21 mouse cellular contexts compared by ENCODE assay signal in the genomic region with DNA sequence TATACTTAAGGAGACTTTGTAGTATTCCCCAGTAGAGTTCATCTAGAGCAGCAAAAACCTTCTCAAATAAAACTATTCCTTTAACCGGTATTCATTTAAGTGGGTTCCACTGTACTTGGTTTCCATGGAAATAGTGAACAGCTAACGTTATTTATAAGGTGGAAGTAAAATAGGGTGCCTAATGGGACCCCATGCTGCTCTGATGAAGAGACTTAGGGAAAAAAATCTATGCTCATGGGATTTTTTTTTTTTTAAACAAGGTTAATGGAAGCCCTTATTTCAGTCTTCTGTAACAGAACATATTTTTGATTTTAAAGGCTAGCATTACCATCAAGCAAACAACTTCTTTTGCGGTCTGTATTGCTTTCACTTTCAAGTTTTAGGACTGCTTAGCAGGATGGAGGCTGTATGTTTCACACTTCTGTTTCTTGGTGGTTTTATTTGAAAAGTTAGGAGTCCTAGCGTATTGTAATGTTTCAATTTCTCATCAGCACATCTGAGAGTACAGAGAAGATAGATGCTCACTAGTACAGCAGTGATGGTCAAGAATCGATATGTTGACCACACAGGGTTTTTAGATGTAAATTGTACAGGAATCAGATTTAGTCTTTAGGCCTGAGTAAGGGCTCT.
A peak's percentile ranks its signal among the peaks of the same experiment; 100 is the strongest.
DNase-seq lines count a peak whose midpoint lies in the region; ATAC-seq lines count a peak whose summit lies in the region.
"Had no signal": no experiment of that assay in that cellular context is flagged by ENCODE, and none has a peak within 500 bp of the region (broad histone marks: within the 10 kb centered on the region; RNA-seq: fewer than 3 reads in every experiment).

No protein-coding gene starts in this region.

- peak; percentile 11 to 22 for DNase-seq in spleen, postnatal 36 days (ENCODE audit: low spot score in 2 of 2)
- DNase-seq in spleen, adult 12 weeks (ENCODE audit: low spot score), result no peak
- DNase-seq in T-cell, adult 2 months (ENCODE audit: low spot score), result peak; percentile 29
- DNase-seq in induced T-regulatory cell, adult 2 months (ENCODE audit: low read depth), result peak; percentile 77
- peak; percentile 53 for DNase-seq in splenic B cell, adult 2 months (ENCODE audit: low read depth, low spot score)
- DNase-seq: adrenal gland, adult 2 months; cerebellum, adult 9-11 months; gastrocnemius, postnatal 25 days; lung, adult 2 months; lung, postnatal 4 days; right cerebral cortex, postnatal 25 days; thymus, postnatal 36 days had no signal

- H3K27ac ChIP-seq in midbrain, embryonic 16.5 days (ENCODE audit: low read length), result no peak overlapping the region
- H3K27ac ChIP-seq: embryonic facial prominence, embryonic 13.5 days; hindbrain, embryonic 12.5 days; intestine, embryonic 15.5 days; kidney, embryonic 15.5 days; limb, embryonic 12.5 days; liver, embryonic 12.5 days had no signal

- no peaks in the 10 kb centered on the region for H3K9me3 ChIP-seq in midbrain, embryonic 16.5 days (replicated peaks; ENCODE audit: control insufficient read depth, low read length, poor library complexity, severe bottlenecking)
- H3K9me3 ChIP-seq: embryonic facial prominence, embryonic 13.5 days; hindbrain, embryonic 12.5 days; intestine, embryonic 15.5 days; kidney, embryonic 15.5 days; limb, embryonic 12.5 days; liver, embryonic 12.5 days had no signal

- ATAC-seq in midbrain, embryonic 16.5 days, result no peak
- ATAC-seq in monocyte, adult 5-6 weeks (replicated peaks; ENCODE audit: insufficient number of reproducible peaks, low FRiP score, low TSS enrichment, poor library complexity, severe bottlenecking), result no peak
- ATAC-seq: intestine, embryonic 15.5 days; liver, embryonic 12.5 days had no signal

- H3K4me2 ChIP-seq in midbrain, embryonic 16.5 days (ENCODE audit: low read length), result no peak overlapping the region
- H3K4me2 ChIP-seq: embryonic facial prominence, embryonic 13.5 days; hindbrain, embryonic 12.5 days; intestine, embryonic 15.5 days; kidney, embryonic 15.5 days; limb, embryonic 12.5 days; liver, embryonic 12.5 days; midbrain, embryonic 11.5 days had no signal

- H3K4me3 ChIP-seq in midbrain, embryonic 16.5 days (ENCODE audit: low read depth, low read length), result no peak overlapping the region
- H3K4me3 ChIP-seq: embryonic facial prominence, embryonic 13.5 days; hindbrain, embryonic 12.5 days; intestine, embryonic 15.5 days; kidney, embryonic 15.5 days; limb, embryonic 12.5 days; liver, embryonic 12.5 days had no signal

- 58% methylated on average over 5 of the region's 5 CpGs for WGBS in midbrain, embryonic 16.5 days

- H3K27me3 ChIP-seq in splenic B cell, adult 2 months (ENCODE audit: control insufficient read depth, insufficient read depth, low read length, poor library complexity, severe bottlenecking), result no peaks in the 10 kb centered on the region
- no peaks in the 10 kb centered on the region for H3K27me3 ChIP-seq in midbrain, embryonic 16.5 days (ENCODE audit: control insufficient read depth, insufficient read depth, low read depth, low read length)
- H3K27me3 ChIP-seq: embryonic facial prominence, embryonic 13.5 days; hindbrain, embryonic 12.5 days; intestine, embryonic 15.5 days; kidney, embryonic 15.5 days; limb, embryonic 12.5 days; liver, embryonic 12.5 days had no signal

- no peaks in the 10 kb centered on the region for H3K36me3 ChIP-seq in splenic B cell, adult 2 months (ENCODE audit: control insufficient read depth, insufficient read depth, low read length, poor library complexity, severe bottlenecking)
- H3K36me3 ChIP-seq in midbrain, embryonic 16.5 days (ENCODE audit: control insufficient read depth, insufficient read depth, low read length), result no peaks in the 10 kb centered on the region
- H3K36me3 ChIP-seq: embryonic facial prominence, embryonic 13.5 days; hindbrain, embryonic 12.5 days; intestine, embryonic 15.5 days; kidney, embryonic 15.5 days; limb, embryonic 12.5 days; liver, embryonic 12.5 days had no signal

- H3K9ac ChIP-seq in midbrain, embryonic 16.5 days (ENCODE audit: low read depth, low read length), result no peak overlapping the region
- H3K9ac ChIP-seq: embryonic facial prominence, embryonic 13.5 days; hindbrain, embryonic 12.5 days; intestine, embryonic 15.5 days; kidney, embryonic 15.5 days; limb, embryonic 12.5 days; liver, embryonic 12.5 days had no signal

- H3K4me1 ChIP-seq in midbrain, embryonic 16.5 days (ENCODE audit: control insufficient read depth, insufficient read depth, low read length), result peaks cover 9% of the 10 kb centered on the region; the same call in 1 of the 2 replicates
- H3K4me1 ChIP-seq: hindbrain, embryonic 12.5 days had no signal
